Mouse (Mus musculus): ENCODE results near the gene Dyx1c1.

GRCm38 (mm10) chr9:72975242-72975641, 16.7 kb downstream of the Dyx1c1 start:
- TF ChIP-seq CTCF (IDR thresholded peaks at IDR 0.05; ENCODE audit: extremely low read depth, insufficient read length, insufficient replicate concordance, low read depth, low read length) (no peak), POLR2A (IDR thresholded peaks at IDR 0.05; ENCODE audit: low read depth, low read length) (no peak)
